Mouse (Mus musculus) brain, embryonic 18.5 days (tissue): ENCODE measurements around the gene Ralgapb.

ENCODE experiments used
- DNase-seq: peaks from one replicate; pipeline ENCODE4 v3.0.0-alpha.2; 2012; ENCODE audit warnings: low read depth, low spot score

Ralgapb gene

DNA sequence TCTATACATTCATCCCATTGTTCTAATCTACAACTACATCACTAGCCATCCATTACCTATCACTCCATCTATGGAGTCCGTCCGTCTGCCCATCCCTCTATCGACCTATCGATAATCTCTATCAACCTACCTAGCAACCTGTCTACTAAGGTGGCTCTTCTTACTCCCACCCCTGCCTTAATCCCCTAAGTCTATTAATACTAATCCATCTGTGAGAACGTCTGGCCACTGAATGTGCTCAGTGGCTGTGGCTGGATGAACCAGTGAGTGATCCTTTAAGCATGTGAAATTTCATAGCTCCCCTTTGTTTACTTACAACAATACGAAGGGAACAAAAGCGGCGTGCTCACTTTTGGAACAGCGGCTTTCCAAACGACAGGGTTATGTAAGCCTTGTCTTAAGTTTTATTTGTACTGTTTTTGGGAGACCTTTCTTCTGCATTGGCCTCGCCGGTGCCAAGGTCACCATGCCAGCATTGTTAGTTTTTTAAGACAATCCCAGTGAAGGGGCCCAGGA, 104.2 kb downstream of the Ralgapb start:
- no peak for DNase-seq

DNA sequence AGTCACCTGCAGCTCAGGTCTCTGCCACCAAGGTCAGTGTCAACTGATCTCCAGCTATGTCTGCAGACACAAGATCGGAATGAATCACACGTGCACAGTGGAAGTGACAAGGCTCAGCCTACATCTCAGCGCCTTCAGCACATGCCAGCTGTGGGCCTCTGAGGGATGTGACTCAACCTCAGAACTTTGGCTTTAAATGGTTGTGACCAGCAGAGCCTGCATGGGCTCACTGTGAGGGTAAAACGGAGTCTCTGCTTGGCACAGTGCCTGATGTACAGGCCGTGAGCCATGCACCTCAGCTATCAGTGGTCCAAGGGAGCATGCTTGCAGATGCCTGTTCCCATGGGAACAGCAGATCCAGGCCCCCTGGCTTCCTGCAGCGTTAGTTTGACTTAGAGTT, 108.9 kb downstream of the Ralgapb start:
- DNase-seq, result no peak

DNA sequence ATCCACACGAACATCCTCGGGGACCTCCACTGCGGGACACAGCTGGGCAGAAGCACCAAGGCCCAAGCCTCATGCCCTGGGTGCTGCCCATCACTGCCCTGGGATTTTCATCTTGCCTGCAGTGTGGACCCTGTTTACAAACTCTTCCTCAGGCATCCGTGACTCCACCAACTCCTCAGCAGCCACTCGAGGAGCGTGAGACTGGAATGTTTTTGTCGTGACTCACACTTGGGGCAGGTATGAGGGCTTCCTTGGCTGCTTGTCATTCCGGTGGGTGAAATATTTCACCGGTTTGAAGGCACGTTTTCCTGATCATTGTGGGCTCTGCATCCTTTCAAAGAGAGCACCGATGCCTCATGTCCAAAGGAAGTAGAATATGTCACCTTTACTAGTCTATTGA, 109.4 kb downstream of the Ralgapb start:
- DNase-seq, result no peak

DNA sequence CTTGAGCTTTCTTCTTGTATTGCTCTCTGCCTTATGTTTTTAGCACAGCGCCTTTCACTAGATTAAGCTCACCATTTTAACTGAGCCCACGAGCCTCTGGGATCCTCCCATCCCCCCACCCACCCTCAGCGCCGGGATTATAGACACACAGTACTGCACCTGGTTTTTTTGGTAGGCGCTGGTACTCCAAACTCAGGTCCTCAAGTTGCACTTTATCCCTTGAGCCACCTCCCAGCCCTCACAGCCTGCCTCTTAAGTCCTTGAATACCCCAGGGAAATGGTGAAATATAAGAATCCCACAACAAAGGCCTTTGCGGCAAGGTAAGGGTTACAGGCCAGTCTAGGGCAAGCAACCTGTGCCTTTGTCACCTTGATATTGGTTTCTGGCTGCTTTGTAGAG, 110.2 kb downstream of the Ralgapb start:
- DNase-seq, result no peak

DNA sequence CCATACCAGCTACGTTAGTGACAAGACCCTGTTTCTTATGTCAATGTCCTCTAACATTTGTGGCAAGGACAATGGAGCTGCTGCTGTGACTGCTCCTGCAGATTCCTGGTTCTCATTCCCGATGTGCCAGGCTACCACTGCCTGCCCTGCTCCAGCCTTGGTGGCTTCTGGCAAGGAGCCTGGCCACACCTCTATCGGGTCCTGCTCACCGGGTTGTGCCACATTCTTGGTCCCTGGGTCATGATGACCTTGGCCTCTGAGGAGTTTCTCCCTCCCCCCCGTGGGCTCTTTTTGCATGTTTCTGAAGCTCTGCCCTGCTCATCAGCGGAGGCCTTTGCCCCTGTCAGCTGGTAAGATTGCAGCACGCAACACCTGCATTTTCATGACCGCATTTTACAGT, 113.4 kb downstream of the Ralgapb start:
- no peak for DNase-seq

DNA sequence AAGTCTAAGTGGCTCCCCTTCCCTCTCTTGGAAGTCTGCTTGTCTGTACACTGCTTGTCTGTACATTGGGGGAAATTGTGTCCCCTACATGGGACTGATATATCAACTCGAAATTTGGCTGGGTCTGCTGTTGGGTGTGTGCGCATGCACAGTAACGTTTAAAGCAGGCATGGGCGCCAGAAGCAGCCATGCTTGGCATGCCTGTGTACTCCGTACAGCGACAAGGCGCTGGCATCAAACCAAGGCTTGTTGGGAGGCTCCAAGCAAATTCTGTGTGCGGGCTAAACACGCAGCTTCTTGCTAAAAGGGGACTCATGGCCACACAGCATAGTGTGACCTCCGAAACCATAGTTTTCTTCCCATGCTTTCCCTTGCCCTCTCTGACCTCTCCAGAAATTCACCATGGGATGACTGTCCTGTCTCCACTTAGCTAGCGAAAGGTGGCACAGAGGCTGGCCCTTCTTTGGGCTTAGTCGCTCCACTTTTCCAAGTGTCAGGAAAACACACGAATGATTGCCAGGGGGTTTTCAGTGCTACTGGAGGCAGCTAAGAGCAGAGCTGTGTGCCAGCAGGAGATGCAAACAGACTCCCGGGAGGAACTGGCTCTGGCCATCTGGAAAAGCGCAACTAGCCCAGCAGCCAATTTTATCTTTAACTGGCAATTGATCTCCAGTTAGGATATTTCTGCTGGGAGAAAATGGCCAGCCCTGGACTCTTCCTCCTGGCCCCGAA, 114.6 kb downstream of the Ralgapb start:
- DNase-seq, result no peak

DNA sequence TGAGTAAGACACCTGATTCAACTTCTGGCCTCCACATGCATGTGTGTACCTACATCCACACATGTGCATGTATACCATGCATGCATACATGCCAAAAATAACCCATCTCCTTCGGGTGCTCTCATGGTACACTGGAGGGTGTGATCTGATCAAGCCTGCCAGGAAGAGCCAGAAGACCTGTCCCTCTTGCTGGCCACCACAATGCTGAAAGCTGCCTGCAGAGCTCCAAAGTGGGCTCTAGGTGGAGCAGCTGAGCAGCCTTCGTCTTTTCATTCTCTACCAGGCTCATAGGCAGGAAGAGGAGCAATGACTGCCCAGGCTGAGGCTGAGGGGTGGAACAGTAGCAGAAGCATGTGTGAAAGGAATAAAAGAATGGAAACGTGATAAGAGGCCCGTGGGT, 124.4 kb downstream of the Ralgapb start:
- DNase-seq, result no peak

DNA sequence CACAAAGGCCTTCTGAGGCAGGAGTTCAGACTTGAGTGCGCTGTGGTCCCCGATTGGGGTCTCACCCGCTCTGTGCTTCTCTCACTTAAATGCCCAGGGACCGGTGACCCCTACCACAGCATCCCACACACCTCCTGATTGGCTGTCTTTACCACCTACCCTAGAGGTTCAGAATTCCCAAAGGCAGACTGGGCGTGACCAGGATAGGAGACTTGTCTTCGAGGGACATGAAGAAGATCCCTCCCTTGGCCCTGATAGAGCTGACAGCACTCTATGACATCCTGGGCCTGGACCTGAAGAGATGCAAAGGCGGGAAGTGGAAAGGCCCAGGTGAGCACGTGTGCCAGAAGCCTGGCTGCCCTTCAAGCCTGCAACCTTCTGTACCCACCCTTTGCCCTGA, 124.9 kb downstream of the Ralgapb start:
- DNase-seq, result no peak

DNA sequence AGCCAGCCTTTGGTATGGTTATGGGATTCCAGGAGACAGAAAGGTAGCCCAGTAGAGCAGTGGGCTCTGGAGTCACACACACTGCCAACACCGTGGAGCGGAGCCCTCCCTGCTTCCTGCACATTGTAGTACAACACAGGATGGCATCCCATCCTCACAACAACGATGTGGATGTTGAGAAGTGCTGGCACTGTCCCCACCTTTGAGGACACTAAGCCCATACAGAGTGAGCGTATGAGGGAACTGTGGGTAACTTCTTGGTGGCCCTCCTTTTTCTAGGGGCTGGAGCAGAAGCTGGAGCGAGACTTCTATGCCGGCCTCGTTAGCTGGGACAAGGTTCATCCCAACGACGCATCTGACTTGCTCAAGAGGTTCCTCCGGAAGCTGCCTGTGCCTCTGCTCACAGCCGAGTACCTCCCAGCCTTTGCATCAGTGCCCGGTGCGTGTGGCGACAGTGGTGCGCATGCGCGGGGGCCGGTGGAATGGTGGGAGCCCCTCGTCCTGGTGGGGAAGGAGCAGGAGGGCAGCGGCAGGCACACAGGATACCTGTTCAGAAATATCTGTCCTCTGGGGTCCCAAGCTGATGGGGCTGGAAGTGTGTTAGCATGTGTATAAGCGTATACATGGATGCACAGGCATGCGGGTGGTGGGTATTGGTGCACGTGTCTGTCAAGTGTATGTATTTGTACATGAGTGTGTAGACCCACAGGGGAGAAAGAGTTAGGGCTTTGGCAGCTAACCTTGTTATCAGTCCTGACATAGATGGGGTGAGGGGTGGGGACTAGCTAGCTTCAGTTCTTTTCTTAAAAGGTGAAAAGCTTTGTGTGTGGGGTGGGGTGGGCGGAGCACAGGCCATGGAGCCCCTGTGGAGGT, 130.0 kb downstream of the Ralgapb start:
- no peak for DNase-seq

DNA sequence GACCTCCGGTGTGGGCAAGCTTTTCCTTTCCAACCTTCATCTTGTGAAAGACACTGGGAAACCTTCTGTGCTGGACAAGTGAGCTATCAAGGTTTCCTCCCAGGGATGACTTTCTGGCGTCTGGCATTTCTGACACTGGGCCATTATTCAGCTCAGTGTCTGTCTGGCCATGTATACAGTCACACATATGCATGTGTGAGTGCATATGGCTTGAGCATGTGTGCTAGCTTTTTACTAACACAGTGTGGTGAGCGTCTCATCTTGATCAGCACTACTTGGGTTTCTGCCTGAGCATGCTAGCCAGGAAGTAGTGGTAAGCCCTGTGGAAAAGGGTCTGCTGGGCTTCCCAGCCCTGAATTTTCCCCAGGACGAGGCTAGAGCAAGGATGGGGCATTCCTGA, 131.6 kb downstream of the Ralgapb start:
- no peak for DNase-seq

DNA sequence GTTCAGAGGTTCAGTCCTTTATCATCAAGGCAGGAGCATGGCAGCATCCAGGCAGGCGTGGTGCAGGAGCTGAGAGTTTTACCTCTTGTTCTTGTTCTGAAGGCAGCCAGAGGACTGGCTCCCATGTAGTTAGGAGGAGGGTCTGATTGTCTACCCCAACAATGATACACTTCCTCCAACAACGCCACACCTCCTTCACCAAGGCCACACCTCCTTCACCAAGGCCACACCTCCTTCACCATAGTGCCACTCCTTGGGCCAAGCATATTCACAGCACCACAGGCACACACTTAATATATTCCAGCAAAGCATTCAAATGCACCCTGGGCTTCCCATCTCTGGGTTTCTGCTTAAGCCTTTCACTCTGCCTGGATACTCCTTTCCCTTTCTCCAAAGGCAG, 135.6 kb downstream of the Ralgapb start:
- DNase-seq, result no peak

DNA sequence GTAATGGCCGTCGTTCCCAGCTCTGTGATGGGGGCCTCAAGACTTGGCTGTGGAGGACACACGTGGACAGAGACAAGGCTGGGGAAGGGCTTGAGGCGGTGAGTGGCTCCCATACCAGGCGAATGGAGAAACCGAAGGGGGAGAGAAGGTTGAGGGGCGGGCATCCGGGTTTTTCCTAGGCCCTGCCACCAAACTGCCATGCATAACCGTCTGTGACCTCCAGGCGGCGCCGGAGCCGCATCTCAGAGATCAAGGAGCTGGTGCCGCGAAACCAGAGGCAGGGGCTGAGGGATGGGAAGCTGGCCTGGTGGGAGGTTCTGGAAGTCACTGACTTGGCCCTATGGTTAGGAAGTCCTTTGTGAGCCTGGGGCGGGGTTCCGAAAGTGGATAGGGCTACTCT, 137.1 kb downstream of the Ralgapb start:
- no peak for DNase-seq
